Mouse (Mus musculus) ovary, postnatal 36 days (tissue): ENCODE results near the gene Itga3.
A peak's percentile ranks its signal among the peaks of the same experiment; 100 is the strongest.

Experiments
- DNase-seq: peaks from one replicate; pipeline ENCODE4 v3.0.0; 2022; ENCODE audit warnings: low spot score, mixed read lengths

Gene Itga3

GRCm38 (mm10) chr11:95004136-95004936 is 72.3 kb downstream of the Itga3 start:
- peak; percentile 7 for DNase-seq

GRCm38 (mm10) chr11:95002705-95003104 is 73.9 kb downstream of the Itga3 start:
- no peak for DNase-seq

GRCm38 (mm10) chr11:95001584-95002347 is 74.8 kb downstream of the Itga3 start:
- DNase-seq = peak; percentile 3

GRCm38 (mm10) chr11:95001058-95001457 is 75.5 kb downstream of the Itga3 start:
- DNase-seq = peak; percentile 54

- no peak for DNase-seq
Observed at GRCm38 (mm10) chr11:95000548-95000947, 76.1 kb downstream of the Itga3 start.

- no peak for DNase-seq
Observed at GRCm38 (mm10) chr11:95000128-95000527, 76.5 kb downstream of the Itga3 start.

GRCm38 (mm10) chr11:94998041-94998531 is 78.5 kb downstream of the Itga3 start:
- DNase-seq = no peak

GRCm38 (mm10) chr11:94997596-94997995 is 79.0 kb downstream of the Itga3 start:
- no peak for DNase-seq

GRCm38 (mm10) chr11:94996984-94997383 is 79.6 kb downstream of the Itga3 start:
- DNase-seq = no peak

GRCm38 (mm10) chr11:94996101-94996500 is 80.5 kb downstream of the Itga3 start:
- DNase-seq = no peak

- no peak for DNase-seq
Observed at GRCm38 (mm10) chr11:94994947-94995772, 81.4 kb downstream of the Itga3 start.
